Mouse (Mus musculus): ENCODE results near the gene Etfb.

DNA sequence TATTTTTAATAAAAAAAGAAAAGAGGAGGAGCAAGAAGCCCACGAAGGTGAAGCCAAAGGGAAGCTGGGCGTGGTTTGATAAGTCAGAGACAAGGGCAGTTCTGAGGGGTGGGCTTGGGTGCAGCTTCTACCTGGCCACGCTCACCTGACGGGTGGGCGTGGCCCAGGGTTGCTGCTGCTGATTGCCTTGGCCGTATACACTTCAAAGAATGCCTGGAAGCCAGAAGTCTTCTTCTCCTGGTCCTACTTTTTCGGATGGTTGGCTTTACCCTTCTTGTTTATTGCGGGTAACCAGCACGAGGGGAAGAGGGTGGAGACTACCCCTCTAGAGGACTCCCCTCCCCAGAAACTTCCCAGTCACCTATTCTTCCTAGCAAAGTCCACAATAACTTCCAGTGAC, 1.2 kb upstream of the Etfb start:
- TF ChIP-seq CTCF (IDR thresholded peaks at IDR 0.05; ENCODE audit: borderline replicate concordance, control insufficient read depth, extremely low read depth, insufficient read depth, low read length, poor library complexity): no peak
- no peak for TF ChIP-seq POLR2A (IDR thresholded peaks at IDR 0.05; ENCODE audit: control insufficient read depth, extremely low read depth, insufficient read depth, low read length, poor library complexity)
